Mouse (Mus musculus) limb, embryonic 13.5 days (tissue): ENCODE results near the gene Large1. TPM values are rescaled to one million over a fixed set of nuclear protein-coding genes. Genes with fewer than 3 reads are reported as not detected.

Experiments
- ATAC-seq: fragments of 200-750 bp; cut with Nextera tagmentation; 2 replicates; pipeline ENCODE4 v1.8.0; 2017; ENCODE audit warnings: low read depth, moderate number of reproducible peaks, moderate TSS enrichment; ENCODE audit not compliant: low FRiP score
- H3K27ac ChIP-seq: fragments of 300-500 bp; sonication (generic); 2 replicates; pipeline ENCODE4 v1.5.1; 2015; ENCODE audit warnings: inconsistent platforms, mild to moderate bottlenecking, moderate library complexity
- H3K27me3 ChIP-seq: fragments of 300-500 bp; sonication (generic); 2 replicates; pipeline ENCODE4 v1.6.1; 2015; ENCODE audit warnings: mild to moderate bottlenecking, inconsistent platforms
- H3K36me3 ChIP-seq: fragments of 300-500 bp; sonication (generic); 2 replicates; pipeline ENCODE4 v1.6.1; 2015; ENCODE audit warnings: inconsistent platforms, mild to moderate bottlenecking, moderate library complexity
- H3K4me1 ChIP-seq: fragments of 300-500 bp; sonication (generic); 2 replicates; pipeline ENCODE4 v1.6.1; 2015; ENCODE audit warnings: inconsistent platforms
- H3K4me2 ChIP-seq: fragments of 300-500 bp; sonication (generic); replicated peaks from 2 replicates; pipeline ENCODE4 v1.6.1; 2015; ENCODE audit warnings: inconsistent platforms, mild to moderate bottlenecking, moderate library complexity
- H3K4me3 ChIP-seq: fragments of 300-500 bp; sonication (generic); 2 replicates; pipeline ENCODE4 v1.5.1; 2015; ENCODE audit warnings: moderate library complexity, mild to moderate bottlenecking, inconsistent platforms
- H3K9ac ChIP-seq: fragments of 300-500 bp; sonication (generic); 2 replicates; pipeline ENCODE4 v1.6.1; 2015; ENCODE audit warnings: mild to moderate bottlenecking, inconsistent platforms
- H3K9me3 ChIP-seq: fragments of 300-500 bp; sonication (generic); 2 replicates; pipeline ENCODE4 v1.6.1; 2016; ENCODE audit warnings: inconsistent platforms
- WGBS: fragments of 180-500 bp; shearing (Covaris S2); methylation state at CpG from one replicate; pipeline ENCODE4 v1.1.7; 2015; 5-methylcytosine and 5-hydroxymethylcytosine counted together
- polyA plus RNA-seq: library from polyadenylated mRNA; unstranded; fragments of >200 nt; fragmentation: Nextera tagmentation; extraction: Ambion mirVana; gene quantifications from 2 replicates; pipeline ENCODE4 v1.2.1, GENCODE M21; 2015

Large1 gene
- polyA plus RNA-seq, 1 experiment from 2014 or later: 10.5 TPM

GRCm38 (mm10) chr8:72919182-72919902, 434.0 kb downstream of the Large1 start:
- no peak overlapping the region for H3K27ac ChIP-seq

DNA sequence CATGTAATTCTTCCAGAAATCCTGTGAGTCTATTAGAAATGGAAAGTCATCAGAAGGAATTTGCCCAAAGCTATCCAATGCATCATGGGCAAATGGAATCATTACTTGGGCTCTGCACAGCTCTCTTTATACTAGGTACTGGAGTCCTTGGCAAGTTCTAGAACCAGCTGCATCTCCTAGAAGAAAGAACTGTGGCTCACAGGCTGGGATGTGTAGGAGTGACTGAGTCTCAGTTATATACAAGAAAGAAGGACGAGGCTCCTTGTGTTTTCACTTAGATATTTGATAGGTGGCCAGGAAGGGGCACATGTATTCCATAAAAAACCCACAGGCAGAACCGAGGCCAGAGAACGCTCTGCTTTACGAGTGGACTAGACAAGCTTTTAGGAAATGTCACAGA, 447.8 kb downstream of the Large1 start:
- ATAC-seq: no peak
- H3K4me3 ChIP-seq: no peak overlapping the region
- no peaks in the 10 kb centered on the region for H3K4me1 ChIP-seq
- no peaks in the 10 kb centered on the region for H3K36me3 ChIP-seq
- no peak overlapping the region for H3K9ac ChIP-seq
- WGBS: 50% methylated on average over 4 of the region's 4 CpGs
- H3K27me3 ChIP-seq: no peaks in the 10 kb centered on the region
- no peak overlapping the region for H3K4me2 ChIP-seq
- no peaks in the 10 kb centered on the region for H3K9me3 ChIP-seq
- H3K27ac ChIP-seq: no peak overlapping the region

More at GRCm38 (mm10) chr8:72919182-72919902, 434.0 kb downstream of the Large1 start:
- ATAC-seq: no peak
- no peak overlapping the region for H3K4me2 ChIP-seq
- H3K27me3 ChIP-seq: no peaks in the 10 kb centered on the region
- 72% methylated on average over 2 of the region's 2 CpGs for WGBS
- no peaks in the 10 kb centered on the region for H3K9me3 ChIP-seq
- no peak overlapping the region for H3K4me3 ChIP-seq
- no peak overlapping the region for H3K9ac ChIP-seq
- no peaks in the 10 kb centered on the region for H3K36me3 ChIP-seq
- 0 out of 2 replicates have a peak, but pooled peaks cover 4% of the 10 kb centered on the region for H3K4me1 ChIP-seq

- no peak overlapping the region for H3K4me3 ChIP-seq
- no peaks in the 10 kb centered on the region for H3K27me3 ChIP-seq
- no peaks in the 10 kb centered on the region for H3K36me3 ChIP-seq
- H3K9ac ChIP-seq: no peak overlapping the region
- H3K4me1 ChIP-seq: no peaks in the 10 kb centered on the region
- WGBS: 47% methylated on average over 6 of the region's 6 CpGs
- no peak overlapping the region for H3K27ac ChIP-seq
- no peaks in the 10 kb centered on the region for H3K9me3 ChIP-seq
- ATAC-seq: no peak
- H3K4me2 ChIP-seq: no peak overlapping the region
These were observed 451.7 kb downstream of the Large1 start for GRCm38 (mm10) chr8:72901591-72901990.

DNA sequence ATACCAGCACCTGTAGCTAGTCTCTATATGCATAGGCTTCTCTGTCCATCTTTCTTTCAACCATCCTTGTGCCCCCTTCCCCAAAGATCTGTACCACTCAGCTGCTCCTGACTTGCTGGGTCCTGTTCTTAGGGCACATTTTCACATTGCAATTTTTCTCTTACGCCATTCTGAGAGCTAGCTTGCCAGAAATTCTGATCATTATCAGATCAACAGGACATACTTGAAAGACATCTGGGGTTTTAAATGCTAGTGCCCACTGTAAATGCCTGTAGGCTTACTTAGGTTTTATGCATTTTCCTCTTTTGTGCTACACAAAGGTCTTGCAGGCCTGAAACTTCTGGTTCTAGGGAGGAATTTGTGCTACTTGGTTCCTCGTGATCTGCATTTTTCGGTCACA, 454.0 kb downstream of the Large1 start:
- Histone ChIP-seq H3K27ac (no peak overlapping the region), H3K9me3 (no peaks in the 10 kb centered on the region), H3K36me3 (no peaks in the 10 kb centered on the region), H3K9ac (no peak overlapping the region), H3K27me3 (no peaks in the 10 kb centered on the region), H3K4me3 (no peak overlapping the region), H3K4me2 (no peak overlapping the region), H3K4me1 (no peaks in the 10 kb centered on the region)
- ATAC-seq: no peak
- WGBS: 91% methylated on average over 3 of the region's 3 CpGs

GRCm38 (mm10) chr8:72883033-72883432, 470.3 kb downstream of the Large1 start:
- no peaks in the 10 kb centered on the region for H3K27me3 ChIP-seq
- ATAC-seq: no peak
- WGBS: 88% methylated on average over 2 of the region's 2 CpGs
- no peaks in the 10 kb centered on the region for H3K4me1 ChIP-seq
- no peaks in the 10 kb centered on the region for H3K9me3 ChIP-seq
- 0 out of 2 replicates have a peak, but pooled peaks cover 3% of the 10 kb centered on the region for H3K36me3 ChIP-seq
- no peak overlapping the region for H3K4me3 ChIP-seq
- H3K27ac ChIP-seq: no peak overlapping the region
- H3K4me2 ChIP-seq: no peak overlapping the region
- no peak overlapping the region for H3K9ac ChIP-seq

DNA sequence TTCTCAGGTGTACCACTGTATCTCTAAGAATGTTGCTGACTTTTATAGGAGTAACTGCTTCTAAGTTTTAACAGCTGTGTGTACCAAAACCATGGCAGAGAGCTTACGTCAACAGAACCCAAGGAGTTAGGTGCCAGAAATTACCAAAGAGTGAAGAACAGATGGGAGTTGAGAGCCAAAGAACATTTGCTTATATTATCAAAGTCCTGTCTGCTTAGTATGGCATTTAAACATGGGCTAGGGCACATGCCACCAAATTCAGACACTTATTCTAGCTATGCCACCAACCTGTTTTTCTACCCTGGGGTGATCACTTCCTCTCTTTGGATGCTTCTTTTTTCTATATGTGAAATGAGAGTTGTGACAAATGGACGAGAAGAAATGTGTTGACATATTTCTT, 479.9 kb downstream of the Large1 start:
- Histone ChIP-seq H3K9ac (no peak overlapping the region), H3K27me3 (no peaks in the 10 kb centered on the region)

GRCm38 (mm10) chr8:72846881-72847280, 506.5 kb downstream of the Large1 start:
- Histone ChIP-seq H3K4me2 (no peak overlapping the region), H3K9me3 (peaks cover 2% of the 10 kb centered on the region; the same call in 1 of the 2 replicates), H3K27ac (no peak overlapping the region), H3K36me3 (peaks cover 14% of the 10 kb centered on the region), H3K9ac (no peak overlapping the region), H3K4me3 (no peak overlapping the region), H3K27me3 (no peaks in the 10 kb centered on the region), H3K4me1 (peaks cover 11% of the 10 kb centered on the region)
- peak; percentile 57 for ATAC-seq

More for the DNA sequence above, 479.9 kb downstream of the Large1 start:
- no peaks in the 10 kb centered on the region for H3K4me1 ChIP-seq
- ATAC-seq: no peak
- H3K27ac ChIP-seq: no peak overlapping the region
- WGBS: 81% methylated on average over 2 of the region's 2 CpGs
- H3K36me3 ChIP-seq: no peaks in the 10 kb centered on the region
- no peaks in the 10 kb centered on the region for H3K9me3 ChIP-seq
- no peak overlapping the region for H3K4me3 ChIP-seq
- H3K4me2 ChIP-seq: no peak overlapping the region

GRCm38 (mm10) chr8:72835863-72836262, 517.5 kb downstream of the Large1 start:
- H3K9ac ChIP-seq: no peak overlapping the region

GRCm38 (mm10) chr8:72833112-72833511, 520.2 kb downstream of the Large1 start:
- H3K4me3 ChIP-seq: no peak overlapping the region
- no peak overlapping the region for H3K27ac ChIP-seq
- no peaks in the 10 kb centered on the region for H3K9me3 ChIP-seq
- no peaks in the 10 kb centered on the region for H3K27me3 ChIP-seq
- H3K9ac ChIP-seq: no peak overlapping the region
- no peaks in the 10 kb centered on the region for H3K4me1 ChIP-seq
- ATAC-seq: no peak
- peaks cover 12% of the 10 kb centered on the region for H3K36me3 ChIP-seq
- WGBS: 88% methylated on average over 2 of the region's 2 CpGs
- H3K4me2 ChIP-seq: no peak overlapping the region

More at GRCm38 (mm10) chr8:72835863-72836262, 517.5 kb downstream of the Large1 start:
- Histone ChIP-seq H3K9me3 (no peaks in the 10 kb centered on the region), H3K27me3 (no peaks in the 10 kb centered on the region), H3K4me2 (no peak overlapping the region), H3K4me3 (no peak overlapping the region), H3K4me1 (no peaks in the 10 kb centered on the region), H3K27ac (no peak overlapping the region), H3K36me3 (peaks cover 12% of the 10 kb centered on the region)
- ATAC-seq: no peak
- 79% methylated on average over 4 of the region's 4 CpGs for WGBS

GRCm38 (mm10) chr8:72832371-72832770, 521.0 kb downstream of the Large1 start:
- Histone ChIP-seq H3K4me2 (no peak overlapping the region), H3K4me3 (no peak overlapping the region), H3K9ac (no peak overlapping the region), H3K36me3 (peaks cover 10% of the 10 kb centered on the region), H3K4me1 (no peaks in the 10 kb centered on the region), H3K27me3 (no peaks in the 10 kb centered on the region), H3K9me3 (no peaks in the 10 kb centered on the region), H3K27ac (no peak overlapping the region)
- ATAC-seq: no peak
- WGBS: 63% methylated on average over 1 of the region's 1 CpGs

DNA sequence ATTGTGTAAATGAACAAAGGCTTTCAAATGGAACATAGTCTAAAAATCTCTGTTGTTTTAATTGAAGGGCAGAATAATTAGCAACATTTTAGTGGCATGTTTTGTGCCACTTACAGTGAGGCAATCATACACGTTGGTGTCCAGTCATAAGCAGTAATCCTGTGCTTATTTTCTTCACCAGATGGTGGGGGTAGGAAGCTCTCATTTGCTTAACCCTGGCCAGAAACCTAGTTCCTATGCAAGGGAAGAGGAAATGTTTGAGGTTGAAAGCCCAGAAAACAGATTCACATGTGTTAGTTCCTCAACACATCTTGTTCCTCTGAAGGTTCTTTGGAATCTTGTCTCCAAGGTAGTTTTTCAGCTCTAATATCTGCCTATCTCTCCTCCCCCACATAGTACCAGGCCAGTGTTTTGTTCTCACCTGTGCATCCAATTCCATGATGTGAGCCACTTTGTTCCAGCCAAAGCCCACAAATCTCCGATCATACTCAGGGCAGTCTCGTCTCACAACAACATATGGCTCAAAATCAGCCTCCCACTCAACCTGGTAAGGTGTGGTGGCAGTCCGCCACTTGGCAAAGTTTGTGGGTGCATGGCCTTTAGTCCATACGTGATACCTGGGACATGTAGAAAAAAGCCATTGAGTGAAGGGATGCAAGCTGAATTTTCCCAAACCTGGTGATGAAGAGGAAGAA, 535.5 kb downstream of the Large1 start:
- H3K9ac ChIP-seq: no peak overlapping the region
- H3K4me2 ChIP-seq: no peak overlapping the region
- no peak overlapping the region for H3K27ac ChIP-seq
- WGBS: 87% methylated on average over 5 of the region's 5 CpGs
- peaks cover 23% of the 10 kb centered on the region for H3K36me3 ChIP-seq
- no peaks in the 10 kb centered on the region for H3K9me3 ChIP-seq
- no peaks in the 10 kb centered on the region for H3K4me1 ChIP-seq
- H3K4me3 ChIP-seq: no peak overlapping the region
- no peak for ATAC-seq
- no peaks in the 10 kb centered on the region for H3K27me3 ChIP-seq

- H3K4me3 ChIP-seq: no peak overlapping the region
- no peak for ATAC-seq
- H3K4me2 ChIP-seq: no peak overlapping the region
- no peaks in the 10 kb centered on the region for H3K9me3 ChIP-seq
- H3K27me3 ChIP-seq: no peaks in the 10 kb centered on the region
- H3K9ac ChIP-seq: no peak overlapping the region
- no peak overlapping the region for H3K27ac ChIP-seq
- H3K4me1 ChIP-seq: no peaks in the 10 kb centered on the region
- H3K36me3 ChIP-seq: peaks cover 18% of the 10 kb centered on the region
These were observed 536.7 kb downstream of the Large1 start for GRCm38 (mm10) chr8:72816679-72817078.
